Mouse (Mus musculus) embryonic stem cell, embryonic (primary cell): ENCODE measurements around the gene Robo2.

ENCODE experiments used
- CTCF ChIA-PET, 4 experiments: fragments of 300-600 bp in 2 of 4; fragments of 350-600 bp in 2 of 4; sonication (Branson Sonifier 250); formaldehyde crosslinking; loops; one replicate each; lab custom pipeline; 2022; ENCODE audit warnings: inconsistent platforms in 2 of 4; lab: Charles Lee
- POLR2A ChIA-PET, 4 experiments: fragments of 300-600 bp in 2 of 4; fragments of 350-600 bp in 2 of 4; sonication (Branson Sonifier 250); formaldehyde crosslinking; loops; one replicate each; lab custom pipeline; 2022; ENCODE audit warnings: antibody characterized with exemption in 4 of 4, inconsistent platforms in 1 of 4; lab: Charles Lee

Robo2 gene

DNA sequence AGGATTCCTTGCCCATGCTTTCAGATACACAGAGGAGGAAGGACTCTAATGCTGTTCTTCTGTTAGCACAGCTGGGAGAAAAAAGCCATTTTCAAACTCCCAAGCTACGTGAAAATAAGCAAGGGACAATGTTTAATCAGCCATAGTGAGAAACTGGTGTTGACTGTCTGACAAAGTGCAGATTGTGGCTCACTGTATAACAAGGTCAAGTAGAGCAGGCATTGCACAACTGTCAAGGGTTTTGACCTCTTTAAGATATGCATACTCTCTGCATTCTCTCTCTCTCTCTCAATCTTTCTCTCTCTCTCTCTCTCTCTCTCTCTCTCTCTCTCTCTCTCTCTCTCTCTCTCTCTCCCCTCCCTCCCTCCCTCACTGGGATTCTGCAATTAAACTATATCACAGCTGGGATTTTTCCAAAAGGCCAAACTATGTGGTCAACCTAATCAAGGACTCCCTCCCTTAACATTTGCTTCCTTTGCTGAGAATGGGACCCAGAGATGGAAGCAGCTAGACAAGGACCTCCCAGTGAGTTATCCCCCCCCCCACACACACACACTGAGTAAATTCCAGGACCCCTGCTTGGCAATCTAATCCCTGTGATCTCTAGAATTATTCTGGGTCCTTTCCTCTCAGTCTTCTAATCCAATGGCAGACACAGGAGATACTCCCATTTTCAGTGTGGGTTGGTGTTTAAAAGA lies 389.2 kb downstream of the Robo2 start:
- POLR2A ChIA-PET: interaction anchor here in 1 of 4 experiments (0.7 kb wide), 1 partner anchor 237 kb away, joined by 7 read pairs; no protein-coding TSS in a partner anchor
- CTCF ChIA-PET: interaction anchor here in 1 of 4 experiments (0.5 kb wide), 1 partner anchor 1405 kb away, joined by 3 read pairs; no protein-coding TSS in a partner anchor

GRCm38 (mm10) chr16:74005767-74006166 lies 405.9 kb downstream of the Robo2 start:
- CTCF ChIA-PET: no interaction called here
- POLR2A ChIA-PET: no interaction called here

- ChIA-PET POLR2A (no interaction called here), CTCF (interaction anchor here in 1 of 4 experiments (0.7 kb wide), 1 partner anchor 10 kb away, joined by 3 read pairs; no protein-coding TSS in a partner anchor)
These were observed 410.3 kb downstream of the Robo2 start for GRCm38 (mm10) chr16:74001331-74001730.

- POLR2A ChIA-PET: interaction anchor here in 1 of 4 experiments (0.6 kb wide), 1 partner anchor 94 kb away, joined by 5 read pairs; no protein-coding TSS in a partner anchor
These were observed 420.4 kb downstream of the Robo2 start for GRCm38 (mm10) chr16:73991212-73991611.

DNA sequence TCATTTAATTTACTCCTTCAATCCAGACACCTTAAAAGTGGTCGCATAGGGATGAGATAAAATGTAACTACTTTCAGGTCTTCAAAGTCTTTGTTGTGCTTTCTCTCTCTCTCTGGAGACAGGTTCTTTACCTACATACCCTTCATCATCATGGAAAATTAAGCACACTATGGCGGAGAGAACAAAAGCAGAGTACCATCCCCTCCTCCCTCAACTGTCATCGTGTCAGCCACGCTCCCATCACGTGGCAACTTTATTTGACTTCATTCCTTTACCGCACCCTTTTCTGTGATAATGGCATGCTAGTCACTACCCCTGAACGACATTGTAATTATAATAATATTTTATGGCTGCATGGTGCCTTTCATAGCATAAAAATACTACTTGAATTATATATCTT lies 442.1 kb downstream of the Robo2 start:
- ChIA-PET CTCF (no interaction called here), POLR2A (no interaction called here)

More at GRCm38 (mm10) chr16:73991212-73991611, 420.4 kb downstream of the Robo2 start:
- CTCF ChIA-PET: no interaction called here

DNA sequence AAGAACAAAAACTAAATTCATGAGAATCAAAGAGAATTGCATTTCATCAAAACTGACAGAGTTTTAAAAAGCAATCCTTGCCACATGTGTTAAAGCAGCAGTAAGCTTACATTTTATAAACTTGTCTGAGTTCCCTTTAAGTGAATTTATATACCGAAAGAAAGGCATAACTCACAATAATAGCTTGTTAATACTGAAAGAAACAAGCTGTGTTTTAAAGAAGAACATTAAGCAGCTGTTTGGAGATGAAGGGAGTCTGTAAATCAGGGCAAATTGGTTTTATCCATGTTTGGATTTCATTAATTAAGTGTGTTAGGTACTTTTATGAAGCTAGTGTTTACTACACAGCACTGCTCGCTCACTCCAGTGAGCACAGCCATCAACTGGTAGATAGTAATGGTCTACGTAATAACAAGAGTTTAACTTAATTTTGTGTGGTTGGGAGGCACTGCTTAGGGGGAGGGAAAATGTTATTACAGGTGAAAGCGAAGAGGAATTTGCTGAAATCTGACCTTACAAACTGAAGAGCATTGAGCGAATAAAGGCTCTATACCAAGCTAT lies 447.2 kb downstream of the Robo2 start:
- CTCF ChIA-PET: no interaction called here
- POLR2A ChIA-PET: no interaction called here

DNA sequence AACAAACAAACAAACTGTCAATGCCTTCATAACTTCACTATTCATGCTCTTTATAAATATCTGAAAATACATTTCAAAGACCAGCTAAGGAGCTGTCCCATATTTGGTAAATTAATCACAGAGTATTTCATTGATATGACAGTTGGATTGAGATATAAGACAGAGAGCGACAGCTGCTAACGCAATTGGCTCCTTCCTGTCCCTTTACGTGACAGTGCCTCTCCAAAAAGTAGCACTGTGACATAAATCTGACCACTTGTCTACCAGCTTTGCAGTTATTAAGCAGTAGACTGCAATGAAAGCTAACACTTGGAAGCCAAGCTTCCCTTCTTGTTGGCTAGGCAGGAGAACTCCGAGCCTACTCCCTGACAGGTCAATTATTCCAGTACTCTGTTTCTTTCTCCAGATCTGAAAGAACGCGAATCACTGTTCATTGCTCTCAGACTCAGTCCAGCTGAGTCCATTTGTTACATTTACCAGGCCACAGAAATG lies 452.1 kb downstream of the Robo2 start:
- POLR2A ChIA-PET: no interaction called here
- CTCF ChIA-PET: no interaction called here

- ChIA-PET CTCF (no interaction called here), POLR2A (no interaction called here)
These were observed 453.1 kb downstream of the Robo2 start for GRCm38 (mm10) chr16:73958524-73958846.

DNA sequence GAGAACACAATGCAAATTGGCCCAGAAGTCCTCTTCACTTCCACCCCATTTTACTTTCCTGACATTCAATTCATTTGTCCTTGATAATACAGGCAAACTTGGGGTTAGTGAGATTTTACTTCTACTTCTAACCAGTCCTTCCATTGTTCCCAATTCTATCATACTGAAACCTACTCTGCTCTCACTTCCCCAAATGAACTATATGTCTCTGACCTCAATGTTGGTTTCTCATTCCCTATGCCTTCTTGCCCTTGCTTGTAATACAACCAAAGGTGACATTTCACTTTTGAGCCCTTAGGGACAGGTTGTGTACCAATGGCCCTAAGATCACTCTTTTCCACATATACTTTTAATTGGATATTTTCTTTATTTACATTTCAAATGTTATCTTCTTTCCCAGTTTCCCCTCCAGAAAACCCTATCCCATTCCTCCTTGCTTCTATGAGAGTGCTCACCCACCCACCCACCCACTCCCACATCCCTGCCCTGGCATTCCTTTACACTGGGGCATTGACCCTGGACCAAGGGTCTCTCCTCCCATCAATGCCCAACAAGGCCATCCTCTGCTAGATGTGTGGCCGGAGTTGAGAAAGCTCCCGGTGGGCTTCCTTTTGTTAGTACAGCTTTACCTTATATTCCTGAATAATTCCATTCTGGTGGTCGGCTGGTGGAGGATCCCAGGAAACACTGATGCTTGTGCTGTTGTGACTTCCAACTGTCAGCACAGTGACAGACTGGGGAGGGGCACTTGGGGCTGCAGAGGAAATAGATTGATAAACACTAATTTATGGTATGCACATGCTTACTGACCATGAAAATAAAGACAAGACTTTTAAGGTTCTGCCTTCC lies 453.7 kb downstream of the Robo2 start:
- CTCF ChIA-PET: no interaction called here
- POLR2A ChIA-PET: no interaction called here

GRCm38 (mm10) chr16:73946171-73946570 lies 465.5 kb downstream of the Robo2 start:
- ChIA-PET CTCF (no interaction called here), POLR2A (no interaction called here)

- POLR2A ChIA-PET: no interaction called here
- CTCF ChIA-PET: no interaction called here
These were observed 471.4 kb downstream of the Robo2 start for GRCm38 (mm10) chr16:73940211-73940541.

- CTCF ChIA-PET: no interaction called here
- POLR2A ChIA-PET: no interaction called here
These were observed 472.0 kb downstream of the Robo2 start for GRCm38 (mm10) chr16:73939423-73940210.

DNA sequence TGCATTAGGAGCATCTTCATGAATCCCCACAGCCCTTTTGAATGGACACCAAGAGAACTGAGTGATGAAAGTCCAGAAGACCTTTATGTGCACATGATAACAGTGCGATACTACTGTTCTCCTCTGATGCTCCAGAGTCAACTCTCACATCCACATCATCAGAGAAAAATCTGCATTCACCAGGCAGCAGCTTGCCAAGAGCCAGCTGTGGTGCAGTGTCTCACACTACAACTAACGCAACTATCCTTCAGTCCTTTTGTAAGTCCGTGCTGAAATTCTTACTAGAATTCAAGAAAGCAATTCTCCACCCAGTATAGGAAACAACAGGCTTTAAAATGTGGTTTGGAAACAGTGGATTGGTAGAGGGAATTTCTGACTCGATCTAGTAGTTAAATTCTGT lies 481.3 kb downstream of the Robo2 start:
- CTCF ChIA-PET: no interaction called here
- POLR2A ChIA-PET: no interaction called here

DNA sequence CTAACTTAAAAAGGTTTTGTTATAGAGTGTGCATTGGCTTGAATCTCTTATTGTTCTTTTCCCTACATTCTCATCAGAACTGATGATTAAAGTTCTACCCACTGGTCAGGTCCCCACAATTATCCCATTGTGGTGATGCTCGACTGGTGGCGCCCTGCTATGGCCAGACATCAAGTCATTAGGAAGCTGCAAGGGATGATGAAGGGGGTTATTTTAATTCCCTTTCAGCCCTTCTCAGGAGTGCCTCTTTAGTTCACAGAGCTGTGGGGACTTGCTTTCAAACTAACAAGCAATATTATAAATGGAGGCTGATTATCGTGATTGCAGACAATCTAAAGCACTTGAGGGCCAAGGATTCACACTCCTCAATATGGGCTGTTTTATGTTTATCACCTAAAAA lies 484.1 kb downstream of the Robo2 start:
- POLR2A ChIA-PET: no interaction called here
- CTCF ChIA-PET: no interaction called here

- CTCF ChIA-PET: no interaction called here
- POLR2A ChIA-PET: interaction anchor here in 1 of 4 experiments (0.6 to 0.7 kb wide), 3 partner anchors 26 to 1388 kb away, joined by 3 to 4 read pairs (median 4); no protein-coding TSS in a partner anchor
These were observed 496.2 kb downstream of the Robo2 start for GRCm38 (mm10) chr16:73915425-73915824.

DNA sequence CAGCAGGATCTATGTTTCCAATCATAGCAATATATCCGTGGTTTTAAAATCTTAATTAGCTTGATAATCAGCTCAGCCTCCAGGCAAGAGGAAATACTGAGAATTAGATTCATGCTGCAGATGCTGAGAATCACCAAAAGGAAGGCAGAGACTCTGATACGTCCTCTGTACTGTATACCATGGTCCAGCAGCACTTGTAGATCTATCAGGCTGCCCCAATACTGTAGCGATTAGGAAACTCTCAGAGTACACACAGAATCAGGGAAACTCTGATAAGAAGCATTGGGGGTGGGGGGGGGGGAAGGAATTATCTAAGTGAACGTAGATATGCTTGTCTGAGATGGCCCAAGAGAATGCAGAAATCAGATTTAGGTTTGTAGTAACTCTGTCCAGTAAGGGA lies 496.7 kb downstream of the Robo2 start:
- CTCF ChIA-PET: no interaction called here
- POLR2A ChIA-PET: interaction anchor here in 1 of 4 experiments (0.6 to 0.7 kb wide), 3 partner anchors 26 to 1388 kb away, joined by 3 to 4 read pairs (median 4); no protein-coding TSS in a partner anchor

DNA sequence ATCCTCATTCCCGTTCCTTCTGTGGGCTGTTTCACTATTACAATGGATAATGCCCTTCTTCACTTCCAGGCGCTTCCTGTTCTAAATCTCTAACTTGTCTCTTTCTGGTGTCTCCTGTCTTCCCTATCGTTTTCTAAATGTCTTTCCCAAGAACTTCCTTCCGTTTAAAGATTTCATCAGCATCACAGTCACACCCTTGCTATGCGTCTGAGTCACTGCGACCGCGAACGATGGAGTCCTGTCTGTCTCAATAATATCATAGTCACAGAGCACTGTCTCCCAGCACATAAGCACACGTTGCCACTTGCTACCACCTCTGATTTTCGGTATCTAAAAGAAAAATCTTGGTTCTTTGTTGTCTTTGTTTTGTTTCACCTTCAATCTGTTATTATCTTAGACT lies 503.1 kb downstream of the Robo2 start:
- ChIA-PET CTCF (no interaction called here), POLR2A (no interaction called here)

- POLR2A ChIA-PET: interaction anchor here in 3 of 4 experiments (0.6 kb wide), 3 partner anchors 27 to 156 kb away, joined by 3 to 5 read pairs (median 3); no protein-coding TSS in a partner anchor
These were observed 514.8 kb downstream of the Robo2 start for GRCm38 (mm10) chr16:73896856-73897255.

DNA sequence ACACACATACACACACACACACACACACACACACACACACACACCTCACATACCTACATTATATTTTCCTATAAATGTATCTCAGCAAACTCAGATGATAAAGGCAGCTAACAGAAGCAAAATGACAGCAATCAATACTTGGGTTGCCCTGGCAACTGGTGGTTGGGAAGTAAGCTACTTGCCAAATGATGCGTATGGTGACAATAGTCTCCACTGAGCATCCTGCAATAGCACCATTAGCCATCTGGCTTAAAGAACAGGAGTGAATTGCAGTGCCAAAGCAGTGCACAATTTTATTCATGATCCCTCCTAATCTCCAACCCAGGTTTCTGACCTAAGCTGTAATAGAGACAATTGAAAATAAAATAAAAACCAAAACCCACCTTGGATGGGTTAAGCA lies 529.7 kb downstream of the Robo2 start:
- POLR2A ChIA-PET: no interaction called here
- CTCF ChIA-PET: no interaction called here

More at GRCm38 (mm10) chr16:73896856-73897255, 514.8 kb downstream of the Robo2 start:
- CTCF ChIA-PET: no interaction called here
